Mouse (Mus musculus) heart, adult 8-10 months (tissue): ENCODE results near the gene Vac14. TPM values are rescaled to one million over a fixed set of nuclear protein-coding genes. Genes with fewer than 3 reads are reported as not detected.

Source experiments
- DNase-seq: peaks from one replicate; pipeline ENCODE4 v3.0.0; 2022; ENCODE audit warnings: low spot score
- total RNA-seq, 4 experiments: library from RNA; stranded (reverse); gene quantifications; 2 replicates each; pipeline ENCODE4 v1.2.4; 2022

Gene Vac14
- total RNA-seq, 4 experiments from 2014 or later = 14.0 to 18.3 (median 16.3) TPM

- DNase-seq = peak; percentile 71
Measured at GRCm38 (mm10) chr8:110716075-110716474, 97.7 kb downstream of the Vac14 start.

GRCm38 (mm10) chr8:110717131-110717530 is 98.7 kb downstream of the Vac14 start:
- no peak for DNase-seq

GRCm38 (mm10) chr8:110718209-110718968 is 100.0 kb downstream of the Vac14 start:
- no peak for DNase-seq

- peak; percentile 66 for DNase-seq
Measured at GRCm38 (mm10) chr8:110718969-110719670, 100.7 kb downstream of the Vac14 start.

- DNase-seq = no peak
Measured at GRCm38 (mm10) chr8:110719898-110720653, 101.7 kb downstream of the Vac14 start.

GRCm38 (mm10) chr8:110720685-110721598 is 102.6 kb downstream of the Vac14 start, which contains the start of gene Mtss1l:
TSS of gene Mtss1l (plus strand) at chr8:110721476.
- DNase-seq = no peak

GRCm38 (mm10) chr8:110721606-110722413 is 103.4 kb downstream of the Vac14 start:
- DNase-seq = no peak

DNA sequence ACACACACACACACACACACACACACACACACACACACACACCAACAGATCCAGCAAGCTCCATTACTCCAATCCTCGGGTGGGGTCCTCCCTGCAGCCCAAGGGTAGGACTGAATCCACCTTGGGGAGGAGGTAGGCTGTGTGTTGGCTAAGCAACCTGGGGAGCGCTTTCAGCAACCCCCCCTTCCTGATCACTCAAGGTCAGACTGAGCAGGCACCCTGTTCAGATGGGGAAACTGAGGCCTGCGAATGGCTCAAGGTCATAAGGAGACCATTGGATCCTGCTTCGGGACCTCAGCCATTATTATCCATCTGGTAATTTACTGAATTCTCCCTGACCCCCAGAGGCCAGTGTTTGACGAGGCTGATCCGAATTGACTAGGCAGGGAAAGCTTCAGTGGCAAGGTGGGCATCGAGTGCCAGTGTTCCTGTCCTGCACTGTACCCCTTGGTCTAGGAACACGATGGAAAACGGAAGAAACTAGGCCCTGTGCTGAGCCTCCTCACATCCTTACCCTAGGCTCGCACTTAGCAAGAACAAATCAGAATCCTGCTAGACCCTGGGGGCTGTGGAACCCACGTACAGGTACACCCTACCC is 104.1 kb downstream of the Vac14 start:
- DNase-seq = no peak

GRCm38 (mm10) chr8:110724493-110724892 is 106.1 kb downstream of the Vac14 start:
- DNase-seq = no peak

- no peak for DNase-seq
Measured at GRCm38 (mm10) chr8:110725084-110725838, 106.9 kb downstream of the Vac14 start.

DNA sequence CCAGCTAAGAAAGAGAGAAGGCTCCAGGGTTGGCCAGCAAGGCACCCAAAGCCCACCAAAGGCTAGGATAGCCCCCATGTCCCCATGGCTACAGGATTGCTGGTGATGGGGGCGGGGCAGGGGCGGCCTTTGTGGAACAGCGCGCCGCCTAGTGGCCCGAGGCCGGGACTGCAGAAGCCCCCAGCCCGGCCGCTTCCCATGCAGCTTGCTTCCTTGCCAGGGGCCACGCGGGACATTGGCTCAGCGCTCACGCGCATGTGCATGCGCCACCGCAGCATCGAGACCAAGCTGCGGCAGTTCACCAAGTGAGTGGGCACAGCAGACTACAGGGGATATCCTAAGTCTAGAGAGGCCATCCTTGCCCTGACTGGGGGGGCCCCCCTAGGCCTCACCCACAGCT is 108.5 kb downstream of the Vac14 start:
- DNase-seq = no peak

- DNase-seq = no peak
Measured at GRCm38 (mm10) chr8:110731346-110731859, 113.0 kb downstream of the Vac14 start.

GRCm38 (mm10) chr8:110733036-110733435 is 114.7 kb downstream of the Vac14 start:
- DNase-seq = no peak

GRCm38 (mm10) chr8:110738591-110739195 is 120.3 kb downstream of the Vac14 start:
- DNase-seq = no peak

- no peak for DNase-seq
Measured at GRCm38 (mm10) chr8:110740629-110741175, 122.3 kb downstream of the Vac14 start.

GRCm38 (mm10) chr8:110741816-110742451 is 123.5 kb downstream of the Vac14 start:
- DNase-seq = no peak

DNA sequence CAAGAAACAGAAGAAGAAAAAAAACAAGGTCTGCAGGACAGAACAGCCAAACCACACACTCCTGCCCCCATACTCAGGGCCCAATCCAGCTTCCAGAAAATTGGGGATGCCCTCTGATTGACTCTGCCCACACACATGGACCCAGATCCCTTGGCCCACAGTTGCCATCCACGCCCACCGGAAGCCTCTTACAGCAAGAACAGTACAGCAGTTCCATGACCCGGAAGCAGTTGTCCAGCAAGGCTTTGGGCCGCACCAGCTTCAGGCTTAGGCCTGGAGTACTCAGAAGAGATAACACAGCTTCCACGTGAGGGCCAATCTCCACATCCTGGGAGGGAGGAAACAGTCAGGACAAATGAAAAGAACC is 124.0 kb downstream of the Vac14 start:
- DNase-seq = no peak

- no peak for DNase-seq
Measured at GRCm38 (mm10) chr8:110745162-110745561, 126.8 kb downstream of the Vac14 start.
